Mouse (Mus musculus): ENCODE data around the gene Gm19935.

DNA sequence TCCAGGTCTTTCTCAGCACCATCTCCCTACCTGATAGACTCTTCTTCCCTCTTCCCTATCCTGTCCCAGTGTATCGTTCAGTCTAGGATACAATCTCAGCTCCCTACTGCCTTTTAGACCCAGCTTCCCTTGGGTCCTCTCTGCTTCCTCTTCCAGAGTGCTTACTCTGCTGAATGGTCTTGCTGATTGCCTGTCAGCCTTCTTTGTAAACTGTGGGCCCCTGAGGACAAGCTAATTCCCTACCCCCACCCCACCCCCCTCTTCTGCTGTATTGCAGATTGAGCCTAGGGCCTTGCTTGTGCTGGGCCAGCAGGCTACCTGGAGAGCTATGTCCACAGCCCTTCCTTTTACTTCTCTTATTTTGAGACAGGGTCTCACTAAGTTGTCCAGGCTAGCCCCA, 39.8 kb upstream of the Gm19935 start:
- TF ChIP-seq CTCF (IDR thresholded peaks at IDR 0.05; ENCODE audit: extremely low read depth, insufficient read depth, low read length), result no peak
- TF ChIP-seq POLR2A (IDR thresholded peaks at IDR 0.05; ENCODE audit: extremely low read depth, insufficient read depth, low read length), result no peak
